Mouse (Mus musculus) limb, embryonic 12.5 days (tissue): ENCODE results near the gene Prdm15. TPM values are rescaled to one million over a fixed set of nuclear protein-coding genes. Genes with fewer than 3 reads are reported as not detected.
A peak's percentile ranks its signal among the peaks of the same experiment; 100 is the strongest.

ENCODE experiments used
- ATAC-seq: fragments of 200-750 bp; cut with Nextera tagmentation; 2 replicates; pipeline ENCODE4 v1.8.0; 2017; ENCODE audit warnings: low read depth, moderate TSS enrichment; ENCODE audit not compliant: insufficient number of reproducible peaks, insufficient read depth, low FRiP score, low TSS enrichment
- H3K27ac ChIP-seq: fragments of 300-500 bp; sonication (generic); 2 replicates; pipeline ENCODE4 v1.5.1; 2016; ENCODE audit warnings: mild to moderate bottlenecking, moderate library complexity
- H3K27me3 ChIP-seq: fragments of 300-500 bp; sonication (generic); 2 replicates; pipeline ENCODE4 v1.6.1; 2016; ENCODE audit warnings: mild to moderate bottlenecking, moderate library complexity
- H3K36me3 ChIP-seq: fragments of 300-500 bp; sonication (generic); 2 replicates; pipeline ENCODE4 v1.6.1; 2016; ENCODE audit warnings: mild to moderate bottlenecking, moderate library complexity
- H3K4me1 ChIP-seq: fragments of 300-500 bp; sonication (generic); replicated peaks from 2 replicates; pipeline ENCODE4 v1.6.1; 2016
- H3K4me2 ChIP-seq: fragments of 300-500 bp; sonication (generic); 2 replicates; pipeline ENCODE4 v1.6.1; 2016; ENCODE audit warnings: mild to moderate bottlenecking, moderate library complexity
- H3K4me3 ChIP-seq: fragments of 300-500 bp; sonication (generic); replicated peaks from 2 replicates; pipeline ENCODE4 v1.5.1; 2016; ENCODE audit warnings: mild to moderate bottlenecking
- H3K9ac ChIP-seq: fragments of 300-500 bp; sonication (generic); replicated peaks from 2 replicates; pipeline ENCODE4 v1.6.1; 2016; ENCODE audit warnings: mild to moderate bottlenecking, moderate library complexity
- H3K9me3 ChIP-seq: fragments of 300-500 bp; sonication (generic); 2 replicates; pipeline ENCODE4 v1.6.1; 2016; ENCODE audit warnings: mild to moderate bottlenecking, moderate library complexity
- WGBS: fragments of 180-500 bp; shearing (Covaris S2); methylation state at CpG from one replicate; pipeline ENCODE4 v1.1.7; 2016; 5-methylcytosine and 5-hydroxymethylcytosine counted together
- polyA plus RNA-seq: library from polyadenylated mRNA; unstranded; fragments of >200 nt; fragmentation: Nextera tagmentation; extraction: Ambion mirVana; gene quantifications from 2 replicates; pipeline ENCODE4 v1.2.1, GENCODE M21; 2016

The Prdm15 gene
- polyA plus RNA-seq, 1 experiment from 2014 or later, result 18.1 TPM

GRCm38 (mm10) chr16:97863932-97864467, 12.3 kb upstream of the Prdm15 start:
- no peak overlapping the region for H3K4me3 ChIP-seq
- H3K9ac ChIP-seq, result no peak overlapping the region
- H3K27me3 ChIP-seq, result no peaks in the 10 kb centered on the region
- H3K9me3 ChIP-seq, result no peaks in the 10 kb centered on the region
- no peak overlapping the region for H3K27ac ChIP-seq
- peaks cover 25% of the 10 kb centered on the region for H3K36me3 ChIP-seq
- WGBS, result 84% methylated on average over 3 of the region's 3 CpGs
- H3K4me2 ChIP-seq, result no peak overlapping the region
- ATAC-seq, result no peak
- no peaks in the 10 kb centered on the region for H3K4me1 ChIP-seq

DNA sequence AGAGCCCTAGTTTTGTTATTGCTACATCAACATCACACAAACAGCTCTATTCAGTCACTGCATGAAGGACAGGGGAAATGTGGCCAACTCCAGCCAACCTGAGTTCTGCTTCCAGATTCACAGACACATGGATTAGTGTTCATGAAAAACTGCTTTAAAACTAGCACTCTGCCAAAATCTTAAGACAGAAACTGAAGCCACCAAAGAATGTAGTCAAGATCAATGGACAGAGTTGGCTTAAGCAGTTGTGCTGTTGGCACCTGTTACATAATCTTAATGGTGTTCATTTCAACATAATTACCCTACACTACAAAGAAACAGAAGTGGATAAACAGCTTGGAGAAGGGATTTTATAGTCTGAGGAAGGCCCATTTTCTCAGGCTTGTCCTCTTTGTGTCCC, 4.4 kb upstream of the Prdm15 start:
- no peak overlapping the region for H3K4me2 ChIP-seq
- no peak overlapping the region for H3K4me3 ChIP-seq
- H3K36me3 ChIP-seq, result peaks cover 13% of the 10 kb centered on the region; the same call in 1 of the 2 replicates
- H3K9ac ChIP-seq, result no peak overlapping the region
- peaks cover 7% of the 10 kb centered on the region for H3K4me1 ChIP-seq
- no peaks in the 10 kb centered on the region for H3K9me3 ChIP-seq
- H3K27me3 ChIP-seq, result no peaks in the 10 kb centered on the region
- no peak overlapping the region for H3K27ac ChIP-seq
- ATAC-seq, result no peak

DNA sequence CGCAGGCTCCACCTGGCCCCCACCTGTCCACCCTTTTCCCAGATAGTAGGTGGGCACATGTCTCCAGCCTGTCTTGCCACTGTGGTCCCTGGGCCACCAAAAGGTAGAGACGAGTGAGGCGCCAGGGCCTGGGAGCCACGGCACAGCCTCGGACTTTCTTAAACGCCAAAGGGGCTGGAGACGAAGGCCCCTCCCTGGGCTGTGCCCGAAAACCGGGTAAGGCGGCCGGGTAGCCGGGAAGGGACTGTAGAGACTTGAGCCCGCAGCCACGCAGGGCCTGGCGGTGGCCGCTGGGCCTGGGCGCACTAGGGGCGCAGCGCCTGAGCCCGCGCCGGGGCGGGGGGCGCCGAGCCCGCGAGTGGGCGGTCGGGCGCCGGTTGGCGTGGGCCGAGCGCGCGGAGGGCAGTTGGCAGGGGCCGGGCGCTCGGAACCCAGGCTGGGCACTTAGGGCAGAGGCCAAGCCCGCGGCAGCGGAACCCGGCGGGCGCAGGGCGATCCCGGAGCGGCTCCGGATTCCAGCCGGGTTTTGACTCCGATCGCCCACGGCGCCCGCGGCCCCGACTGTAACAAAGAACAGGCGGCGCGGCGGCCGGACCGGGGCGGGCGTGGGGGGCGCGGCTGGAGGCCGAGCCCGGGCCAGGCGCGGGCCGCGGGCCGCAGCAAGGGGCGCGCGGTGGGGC, 449 bp downstream of the Prdm15 start:
- peak; percentile 89 for ATAC-seq
- Histone ChIP-seq H3K4me2 (peak overlapping the region; percentile 77), H3K27ac (peak overlapping the region; percentile 99), H3K27me3 (no peaks in the 10 kb centered on the region), H3K4me1 (peaks cover 18% of the 10 kb centered on the region), H3K9me3 (no peaks in the 10 kb centered on the region), H3K9ac (peak overlapping the region; percentile 99), H3K4me3 (peak overlapping the region; percentile 94), H3K36me3 (peaks cover 27% of the 10 kb centered on the region; the same call in 1 of the 2 replicates)
- under 1% methylated on average over 68 of the region's 77 CpGs for WGBS

DNA sequence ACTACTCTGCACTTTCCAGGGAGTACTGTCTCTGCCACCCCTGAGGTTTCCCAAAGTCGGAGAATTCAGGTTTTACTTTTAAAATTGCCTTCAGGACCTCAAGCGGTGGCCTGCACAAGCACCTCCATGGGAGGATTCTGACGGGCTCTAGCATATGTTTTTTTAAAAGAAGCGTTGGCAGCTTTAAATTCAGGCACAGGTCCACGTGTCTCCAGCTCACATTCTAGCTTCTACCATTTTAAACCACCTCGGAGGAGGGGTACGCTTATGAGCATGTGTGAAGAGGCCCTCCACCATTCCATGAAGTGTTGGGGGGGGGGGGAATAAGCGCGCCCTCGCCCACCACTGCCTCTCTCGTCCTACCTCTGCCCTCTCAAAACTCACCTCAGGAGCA, 986 bp downstream of the Prdm15 start:
- peak overlapping the region; percentile 77 for H3K4me2 ChIP-seq
- peak overlapping the region; percentile 99 for H3K27ac ChIP-seq
- no peaks in the 10 kb centered on the region for H3K9me3 ChIP-seq
- peaks cover 18% of the 10 kb centered on the region for H3K4me1 ChIP-seq
- WGBS, result 2% methylated on average over 11 of the region's 11 CpGs
- H3K4me3 ChIP-seq, result peak overlapping the region; percentile 94
- peak overlapping the region; percentile 99 for H3K9ac ChIP-seq
- ATAC-seq, result peak; percentile 46
- H3K36me3 ChIP-seq, result peaks cover 32% of the 10 kb centered on the region
- H3K27me3 ChIP-seq, result no peaks in the 10 kb centered on the region

GRCm38 (mm10) chr16:97848832-97849231, 2.8 kb downstream of the Prdm15 start:
- peaks cover 36% of the 10 kb centered on the region for H3K36me3 ChIP-seq
- H3K27me3 ChIP-seq, result no peaks in the 10 kb centered on the region
- no peak overlapping the region for H3K4me3 ChIP-seq
- no peak overlapping the region for H3K9ac ChIP-seq
- H3K27ac ChIP-seq, result no peak overlapping the region
- WGBS, result 83% methylated on average over 6 of the region's 6 CpGs
- no peaks in the 10 kb centered on the region for H3K9me3 ChIP-seq
- no peak overlapping the region for H3K4me2 ChIP-seq
- no peak for ATAC-seq
- H3K4me1 ChIP-seq, result peaks cover 18% of the 10 kb centered on the region

- no peak overlapping the region for H3K27ac ChIP-seq
- H3K27me3 ChIP-seq, result no peaks in the 10 kb centered on the region
- H3K36me3 ChIP-seq, result peaks cover 47% of the 10 kb centered on the region
- ATAC-seq, result no peak
- WGBS, result 87% methylated on average over 12 of the region's 12 CpGs
- H3K4me2 ChIP-seq, result no peak overlapping the region
- no peaks in the 10 kb centered on the region for H3K9me3 ChIP-seq
- no peak overlapping the region for H3K9ac ChIP-seq
- H3K4me3 ChIP-seq, result no peak overlapping the region
- H3K4me1 ChIP-seq, result peaks cover 9% of the 10 kb centered on the region
Measured at GRCm38 (mm10) chr16:97844967-97845937, 6.4 kb downstream of the Prdm15 start.

DNA sequence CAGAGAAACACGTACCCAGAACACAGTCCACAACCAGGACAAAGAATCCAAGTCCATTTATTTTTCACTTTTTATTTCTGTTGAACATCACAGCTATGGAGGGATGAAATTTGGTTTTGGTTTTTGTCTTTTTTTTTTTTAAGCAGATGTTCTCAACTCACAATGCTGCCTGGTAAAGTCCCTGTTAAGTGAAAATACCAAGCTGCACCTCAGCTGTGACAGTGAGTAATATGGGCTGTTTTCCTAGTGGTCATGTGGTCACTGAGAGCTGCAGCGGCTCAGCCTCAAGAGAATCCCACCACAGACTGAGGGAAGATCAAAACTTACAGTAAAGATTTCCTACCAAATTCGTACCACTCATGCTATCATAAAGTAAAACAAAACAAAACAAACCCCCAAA, 19.5 kb downstream of the Prdm15 start:
- Histone ChIP-seq H3K4me3 (no peak overlapping the region), H3K4me1 (no peaks in the 10 kb centered on the region), H3K9me3 (no peaks in the 10 kb centered on the region), H3K27ac (no peak overlapping the region), H3K4me2 (no peak overlapping the region), H3K27me3 (no peaks in the 10 kb centered on the region), H3K36me3 (peaks cover 98% of the 10 kb centered on the region), H3K9ac (no peak overlapping the region)
- no peak for ATAC-seq
- WGBS, result 93% methylated on average over 3 of the region's 3 CpGs

DNA sequence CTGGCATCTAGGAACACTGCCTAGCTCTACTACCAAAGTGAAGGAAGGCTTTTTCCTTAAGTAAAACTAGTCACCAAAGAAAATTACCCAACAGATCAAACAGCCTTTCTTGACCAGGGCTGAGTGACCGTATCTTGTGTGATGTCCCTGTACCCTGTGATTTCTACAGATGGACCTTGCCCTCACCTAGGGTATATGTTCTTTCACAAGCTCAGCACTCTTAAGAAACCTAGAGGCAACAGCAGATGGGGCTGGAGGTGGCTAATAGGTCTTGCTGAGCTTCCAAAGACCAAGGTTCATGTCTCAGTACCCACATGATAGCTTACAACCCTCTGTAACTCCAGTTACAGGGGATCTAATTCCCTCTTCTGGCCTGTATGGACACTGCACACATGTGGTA, 23.4 kb downstream of the Prdm15 start:
- H3K27ac ChIP-seq, result no peak overlapping the region
- no peak overlapping the region for H3K4me3 ChIP-seq
- no peak overlapping the region for H3K9ac ChIP-seq
- no peak overlapping the region for H3K4me2 ChIP-seq
- H3K4me1 ChIP-seq, result 0 out of 2 replicates have a peak, but pooled peaks cover 3% of the 10 kb centered on the region
- H3K27me3 ChIP-seq, result no peaks in the 10 kb centered on the region
- no peaks in the 10 kb centered on the region for H3K9me3 ChIP-seq
- peaks cover 90% of the 10 kb centered on the region for H3K36me3 ChIP-seq
- no peak for ATAC-seq
- 100% methylated on average over 1 of the region's 1 CpGs for whole genome bisulfite sequencing

- H3K9me3 ChIP-seq, result no peaks in the 10 kb centered on the region
- peaks cover 89% of the 10 kb centered on the region for H3K36me3 ChIP-seq
- no peak overlapping the region for H3K9ac ChIP-seq
- no peak overlapping the region for H3K4me3 ChIP-seq
- ATAC-seq, result no peak
- 92% methylated on average over 6 of the region's 6 CpGs for WGBS
- no peak overlapping the region for H3K27ac ChIP-seq
- H3K4me1 ChIP-seq, result 0 out of 2 replicates have a peak, but pooled peaks cover 3% of the 10 kb centered on the region
- no peaks in the 10 kb centered on the region for H3K27me3 ChIP-seq
- H3K4me2 ChIP-seq, result no peak overlapping the region
Measured at GRCm38 (mm10) chr16:97823311-97824007, 28.2 kb downstream of the Prdm15 start.

DNA sequence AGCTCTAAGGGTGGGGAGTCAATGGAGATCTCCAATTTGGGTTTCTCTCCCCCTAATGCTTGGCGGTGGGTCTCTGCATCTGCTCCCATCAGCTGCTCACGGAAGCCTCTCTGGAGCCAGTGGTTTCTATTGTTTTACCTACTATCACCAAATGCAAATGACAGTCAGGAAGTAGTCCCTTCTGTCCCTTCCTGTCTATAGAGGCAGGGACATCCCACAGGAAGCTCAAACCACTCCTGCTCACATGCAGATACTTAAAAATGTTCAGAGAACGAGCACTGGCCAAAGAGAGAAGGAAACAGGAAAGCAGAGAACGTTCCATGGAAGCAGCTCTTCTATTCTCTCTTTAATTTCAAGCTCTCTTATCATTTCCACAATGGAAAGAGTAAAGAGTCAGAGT, 32.1 kb downstream of the Prdm15 start:
- no peak for ATAC-seq
- H3K9ac ChIP-seq, result no peak overlapping the region
- 88% methylated on average over 4 of the region's 4 CpGs for WGBS
- no peak overlapping the region for H3K4me2 ChIP-seq
- no peak overlapping the region for H3K4me3 ChIP-seq
- no peaks in the 10 kb centered on the region for H3K4me1 ChIP-seq
- peaks cover 95% of the 10 kb centered on the region for H3K36me3 ChIP-seq
- H3K9me3 ChIP-seq, result no peaks in the 10 kb centered on the region
- no peaks in the 10 kb centered on the region for H3K27me3 ChIP-seq
- no peak overlapping the region for H3K27ac ChIP-seq

DNA sequence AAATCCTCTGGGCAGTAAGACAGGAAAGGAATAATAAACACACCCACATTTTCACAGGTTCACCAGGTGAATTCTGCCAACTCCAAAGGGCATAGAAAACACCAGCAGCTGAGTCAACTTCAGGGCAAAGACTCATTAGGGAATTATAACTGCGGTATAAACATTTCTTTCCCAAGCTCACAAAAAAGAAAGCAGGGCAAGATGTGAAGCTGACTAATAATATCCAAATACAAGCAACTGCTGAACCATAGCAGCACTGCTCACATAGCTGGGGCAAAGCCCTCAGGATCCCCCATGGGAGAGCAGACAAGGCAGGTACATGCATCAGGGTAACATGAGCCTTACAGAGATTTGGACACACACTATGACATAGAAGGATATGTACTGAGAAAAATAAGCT, 34.2 kb downstream of the Prdm15 start:
- WGBS, result 94% methylated on average over 1 of the region's 1 CpGs
- H3K27me3 ChIP-seq, result no peaks in the 10 kb centered on the region
- no peaks in the 10 kb centered on the region for H3K4me1 ChIP-seq
- peaks cover 97% of the 10 kb centered on the region for H3K36me3 ChIP-seq
- H3K27ac ChIP-seq, result no peak overlapping the region
- H3K4me3 ChIP-seq, result no peak overlapping the region
- no peak overlapping the region for H3K4me2 ChIP-seq
- H3K9ac ChIP-seq, result no peak overlapping the region
- H3K9me3 ChIP-seq, result no peaks in the 10 kb centered on the region
- ATAC-seq, result no peak
